Mouse (Mus musculus): ENCODE data around the gene Vgll3.
A peak's percentile ranks its signal among the peaks of the same experiment; 100 is the strongest.

The Vgll3 gene

GRCm38 (mm10) chr16:65814918-65815881, at the start of gene Vgll3:
Gene Vgll3 (plus strand): TSS chr16:65815257.
- DNase-seq: peak; percentile 56 to 67

GRCm38 (mm10) chr16:65765976-65766375, 49.1 kb upstream of the Vgll3 start:
- no peak for DNase-seq

GRCm38 (mm10) chr16:65785959-65786358, 29.1 kb upstream of the Vgll3 start:
- DNase-seq: peak in 1 of 2 experiments; percentile 6

- DNase-seq: no peak
Measured at GRCm38 (mm10) chr16:65816059-65816458, 1.0 kb downstream of the Vgll3 start.

GRCm38 (mm10) chr16:65818779-65819178, 3.7 kb downstream of the Vgll3 start:
- DNase-seq: no peak

GRCm38 (mm10) chr16:65820803-65821202, 5.7 kb downstream of the Vgll3 start:
- DNase-seq: no peak

GRCm38 (mm10) chr16:65823721-65824120, 8.7 kb downstream of the Vgll3 start:
- no peak for DNase-seq

- DNase-seq: peak in 1 of 2 experiments; percentile 20
Measured at GRCm38 (mm10) chr16:65828141-65828565, 13.1 kb downstream of the Vgll3 start.

- DNase-seq: no peak
Measured at GRCm38 (mm10) chr16:65829096-65829495, 14.0 kb downstream of the Vgll3 start.

- no peak for DNase-seq
Measured at GRCm38 (mm10) chr16:65834721-65835120, 19.7 kb downstream of the Vgll3 start.

GRCm38 (mm10) chr16:65850126-65850525, 35.1 kb downstream of the Vgll3 start:
- DNase-seq: no peak

GRCm38 (mm10) chr16:65864471-65864870, 49.4 kb downstream of the Vgll3 start:
- DNase-seq: no peak

GRCm38 (mm10) chr16:65867927-65868326, 52.9 kb downstream of the Vgll3 start:
- no peak for DNase-seq

GRCm38 (mm10) chr16:65868933-65869332, 53.9 kb downstream of the Vgll3 start:
- DNase-seq: no peak

GRCm38 (mm10) chr16:65888940-65889339, 73.9 kb downstream of the Vgll3 start:
- no peak for DNase-seq
